10 mouse cellular contexts compared by ENCODE assay signal in the genomic region with DNA sequence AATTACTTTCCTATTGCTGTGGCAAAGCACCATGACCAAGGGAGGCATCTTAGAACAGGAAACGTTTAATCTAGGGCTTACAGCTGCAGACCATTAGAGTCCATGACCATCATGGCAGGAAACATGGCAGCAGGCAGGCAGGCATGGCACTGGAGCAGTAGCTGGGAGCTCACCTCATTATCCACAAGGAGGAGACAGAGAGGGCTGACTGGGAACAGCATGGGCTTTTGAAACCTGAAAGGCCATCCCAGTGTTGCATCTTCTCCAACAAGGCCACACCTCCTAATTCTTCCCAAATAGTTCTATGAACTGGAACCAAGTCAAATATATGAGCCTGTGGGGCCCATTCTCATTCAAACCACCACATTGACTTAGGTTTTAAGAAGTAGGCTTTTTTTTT.
"Had no signal": no experiment of that assay in that cellular context is flagged by ENCODE, and none has a peak within 500 bp of the region (broad histone marks: within the 10 kb centered on the region; RNA-seq: fewer than 3 reads in every experiment).

No protein-coding gene starts in this region.

- H3K4me1 ChIP-seq: kidney, embryonic 15.5 days; liver, embryonic 15.5 days; midbrain, embryonic 13.5 days; stomach, embryonic 15.5 days had no signal

- DNase-seq: kidney, postnatal 14 days; lung, embryonic 14.5 days; lung, postnatal 14 days; right cerebral cortex, postnatal 14 days; thymus, postnatal 36 days had no signal

- H3K9me3 ChIP-seq: kidney, embryonic 15.5 days; limb, embryonic 10.5 days; liver, embryonic 15.5 days; midbrain, embryonic 13.5 days; stomach, embryonic 15.5 days had no signal

- H3K4me3 ChIP-seq: kidney, embryonic 15.5 days; limb, embryonic 10.5 days; liver, embryonic 15.5 days; midbrain, embryonic 13.5 days; stomach, embryonic 15.5 days had no signal

- H3K27ac ChIP-seq: kidney, embryonic 15.5 days; limb, embryonic 10.5 days; liver, embryonic 15.5 days; midbrain, embryonic 13.5 days; stomach, embryonic 15.5 days had no signal

- H3K4me2 ChIP-seq: kidney, embryonic 15.5 days; liver, embryonic 15.5 days; lung, embryonic 14.5 days; midbrain, embryonic 13.5 days; stomach, embryonic 15.5 days had no signal

- H3K9ac ChIP-seq: kidney, embryonic 15.5 days; liver, embryonic 15.5 days; lung, embryonic 14.5 days; midbrain, embryonic 13.5 days; stomach, embryonic 15.5 days had no signal

- H3K27me3 ChIP-seq: kidney, embryonic 15.5 days; liver, embryonic 15.5 days; midbrain, embryonic 13.5 days; stomach, embryonic 15.5 days had no signal

- ATAC-seq: midbrain, embryonic 13.5 days had no signal
